Mouse (Mus musculus) lung, adult 2 months (tissue): Measurements from ENCODE around the gene Wdr90.

Experiments used
- CTCF ChIP-seq: fragments of 200-500 bp; IDR thresholded peaks from 2 replicates; pipeline ENCODE4 v1.5.1; 2011; ENCODE audit warnings: mild to moderate bottlenecking, low read length, control low read depth; ENCODE audit not compliant: insufficient read depth
- POLR2A ChIP-seq: fragments of 200-500 bp; IDR thresholded peaks from 2 replicates; pipeline ENCODE4 v1.6.1; 2011; ENCODE audit warnings: low read depth, mild to moderate bottlenecking, control low read depth, low read length, borderline replicate concordance; ENCODE audit errors: extremely low read depth

- TF ChIP-seq POLR2A (no peak), CTCF (no peak)
These were observed 4.0 kb upstream of the Wdr90 start for GRCm38 (mm10) chr17:25865288-25865687.
